Mouse (Mus musculus) heart, adult 2 months (tissue): ENCODE data around the gene Rps3.

Experiments used
- CTCF ChIP-seq: fragments of 200-600 bp; IDR thresholded peaks from 2 replicates; pipeline ENCODE4 v1.8.1; 2022; ENCODE audit warnings: antibody characterized with exemption, mild to moderate bottlenecking, moderate library complexity
- POLR2A ChIP-seq: fragments of 200-500 bp; IDR thresholded peaks from 2 replicates; pipeline ENCODE4 v1.6.1; 2011; ENCODE audit warnings: mild to moderate bottlenecking, low read depth, low read length, control low read depth; ENCODE audit not compliant: insufficient read depth

DNA sequence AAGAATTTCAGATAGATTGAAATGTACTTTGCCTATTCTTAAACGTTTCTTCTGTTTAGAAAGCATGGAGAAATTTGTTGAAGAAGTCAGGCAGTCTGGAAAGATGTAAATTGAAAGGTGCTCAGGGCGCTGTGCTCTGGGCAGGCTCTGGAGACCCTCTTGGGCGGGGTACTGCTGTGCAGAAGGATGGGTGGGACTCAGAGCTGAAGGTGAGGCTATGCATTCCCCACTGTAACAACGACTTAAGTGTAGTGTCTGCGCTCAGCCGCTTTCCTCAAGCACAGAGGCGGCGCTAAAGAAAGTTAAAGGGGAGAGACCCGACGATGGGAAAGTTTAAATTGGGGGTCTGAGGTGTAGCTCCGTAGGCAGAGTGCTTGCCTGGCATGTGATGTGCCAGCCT is 53.3 kb downstream of the Rps3 start:
- no peak for TF ChIP-seq CTCF
- no peak for TF ChIP-seq POLR2A
